Mouse (Mus musculus) cerebellum, postnatal 25 days (tissue): ENCODE data around the gene Skiv2l.
A peak's percentile ranks its signal among the peaks of the same experiment; 100 is the strongest.

Experiments used
- DNase-seq, 2 experiments: peaks; one replicate each; pipeline ENCODE4 v3.0.0; 2021; ENCODE audit warnings: mixed read lengths in 2 of 2

Skiv2l gene

GRCm38 (mm10) chr17:34849722-34850516 is at the start of gene Skiv2l, which contains the start of gene Nelfe:
TSS of gene Skiv2l (minus strand) at chr17:34850210.
TSS of gene Nelfe (plus strand) at chr17:34850391.
- DNase-seq: peak; percentile 98 to 99

DNA sequence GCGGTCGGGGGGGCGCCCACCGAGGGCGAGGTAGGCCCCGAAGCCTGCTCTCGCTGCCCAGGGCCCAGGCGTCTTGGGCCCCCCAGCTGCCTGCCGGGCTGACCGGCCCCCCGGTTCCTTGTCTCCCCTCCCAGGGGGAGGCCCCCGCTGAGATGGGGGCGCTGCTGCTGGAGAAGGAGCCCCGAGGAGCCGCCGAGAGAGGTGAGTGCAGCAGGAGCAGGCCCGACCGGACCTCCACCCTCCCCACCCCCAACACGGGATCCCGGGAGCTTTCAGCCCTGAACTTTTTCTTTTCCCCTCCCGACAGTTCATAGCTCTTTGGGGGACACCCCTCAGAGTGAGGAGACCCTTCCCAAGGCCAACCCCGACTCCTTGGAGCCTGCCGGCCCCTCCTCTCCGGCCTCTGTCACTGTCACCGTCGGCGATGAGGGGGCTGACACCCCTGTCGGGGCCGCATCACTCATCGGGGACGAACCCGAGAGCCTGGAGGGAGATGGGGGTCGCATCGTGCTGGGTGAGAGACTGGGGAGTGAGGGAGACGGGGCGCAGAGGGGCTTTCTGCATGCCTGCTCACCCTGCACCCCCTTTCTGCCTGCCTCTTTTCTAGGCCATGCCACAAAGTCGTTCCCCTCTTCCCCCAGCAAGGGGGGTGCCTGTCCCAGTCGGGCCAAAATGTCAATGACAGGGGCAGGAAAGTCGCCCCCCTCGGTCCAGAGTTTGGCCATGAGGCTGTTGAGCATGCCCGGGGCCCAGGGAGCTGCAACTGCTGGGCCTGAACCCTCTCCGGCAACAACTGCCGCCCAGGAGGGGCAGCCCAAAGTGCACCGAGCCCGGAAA is 49.3 kb upstream of the Skiv2l start:
- DNase-seq: peak; percentile 47 to 55

DNA sequence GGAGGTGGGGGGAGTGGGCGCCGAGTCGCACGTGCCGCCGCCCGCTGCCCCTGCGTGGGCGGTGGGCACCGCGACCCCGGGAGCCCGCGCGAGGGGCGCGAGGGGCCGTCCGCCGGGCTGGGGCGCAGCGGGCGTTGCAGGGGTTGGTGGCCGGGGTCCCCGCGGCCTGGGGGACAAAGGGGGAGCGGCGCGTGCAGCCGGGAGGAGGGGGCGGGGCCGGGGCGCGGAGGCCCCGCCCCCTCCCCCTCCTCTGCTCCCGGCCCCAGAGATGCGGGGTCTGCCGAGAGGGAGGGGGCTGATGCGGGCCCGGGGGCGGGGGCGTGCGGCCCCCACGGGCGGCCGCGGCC is 48.7 kb upstream of the Skiv2l start:
- peak in 1 of 2 experiments; percentile 58 for DNase-seq

- peak; percentile 88 to 91 for DNase-seq
Measured at GRCm38 (mm10) chr17:34898160-34898586, 48.2 kb upstream of the Skiv2l start, which contains the start of the genes C2 and Ehmt2. TSS of gene C2 (minus strand) at chr17:34898265. TSS of gene Ehmt2 (plus strand) at chr17:34898469.

DNA sequence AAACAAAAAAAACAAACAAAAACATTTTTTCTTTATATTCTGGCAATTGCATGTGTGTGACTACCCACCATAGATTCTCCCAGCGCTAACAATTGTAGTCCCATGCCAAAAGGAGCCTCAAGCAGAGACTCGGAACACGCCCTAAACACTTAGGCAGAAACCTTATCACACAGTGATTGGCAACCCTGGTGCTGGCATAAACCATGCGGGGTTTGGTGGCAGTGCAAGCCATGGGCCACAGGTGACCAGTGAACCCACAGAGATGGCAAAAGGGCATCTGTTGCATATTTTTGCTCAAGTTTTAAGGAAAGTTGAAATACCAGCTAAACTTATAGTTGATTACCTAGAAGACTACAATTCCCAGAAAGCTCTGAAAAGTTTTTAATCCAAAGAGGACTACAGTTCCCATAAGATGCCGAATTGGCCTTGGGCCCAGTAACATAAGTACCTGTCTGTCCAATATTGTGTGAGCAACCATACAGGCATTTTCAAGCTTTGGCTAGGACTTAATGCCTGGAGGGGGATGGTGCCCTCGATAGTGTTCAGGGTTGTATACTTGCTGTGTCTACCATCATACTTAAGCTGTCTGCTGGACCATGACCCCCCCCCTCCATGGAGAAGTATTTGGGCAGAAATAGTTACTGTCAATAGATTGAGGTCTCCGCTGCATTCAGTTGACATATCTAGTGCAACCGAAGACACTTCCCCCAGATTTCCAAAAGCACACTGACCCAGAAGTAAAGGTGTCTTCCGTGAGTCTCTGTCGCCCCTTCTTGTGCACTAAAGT is 47.6 kb upstream of the Skiv2l start:
- DNase-seq: peak; percentile 37 to 55

GRCm38 (mm10) chr17:34896366-34896765 is 46.4 kb upstream of the Skiv2l start:
- peak in 1 of 2 experiments; percentile 13 for DNase-seq

- DNase-seq: peak in 1 of 2 experiments; percentile 19
Measured at GRCm38 (mm10) chr17:34895724-34896123, 45.7 kb upstream of the Skiv2l start.

- DNase-seq: peak; percentile 61 to 75
Measured at GRCm38 (mm10) chr17:34894801-34895530, 45.0 kb upstream of the Skiv2l start.

GRCm38 (mm10) chr17:34894074-34894597 is 44.1 kb upstream of the Skiv2l start:
- DNase-seq: peak; percentile 95 to 98

DNA sequence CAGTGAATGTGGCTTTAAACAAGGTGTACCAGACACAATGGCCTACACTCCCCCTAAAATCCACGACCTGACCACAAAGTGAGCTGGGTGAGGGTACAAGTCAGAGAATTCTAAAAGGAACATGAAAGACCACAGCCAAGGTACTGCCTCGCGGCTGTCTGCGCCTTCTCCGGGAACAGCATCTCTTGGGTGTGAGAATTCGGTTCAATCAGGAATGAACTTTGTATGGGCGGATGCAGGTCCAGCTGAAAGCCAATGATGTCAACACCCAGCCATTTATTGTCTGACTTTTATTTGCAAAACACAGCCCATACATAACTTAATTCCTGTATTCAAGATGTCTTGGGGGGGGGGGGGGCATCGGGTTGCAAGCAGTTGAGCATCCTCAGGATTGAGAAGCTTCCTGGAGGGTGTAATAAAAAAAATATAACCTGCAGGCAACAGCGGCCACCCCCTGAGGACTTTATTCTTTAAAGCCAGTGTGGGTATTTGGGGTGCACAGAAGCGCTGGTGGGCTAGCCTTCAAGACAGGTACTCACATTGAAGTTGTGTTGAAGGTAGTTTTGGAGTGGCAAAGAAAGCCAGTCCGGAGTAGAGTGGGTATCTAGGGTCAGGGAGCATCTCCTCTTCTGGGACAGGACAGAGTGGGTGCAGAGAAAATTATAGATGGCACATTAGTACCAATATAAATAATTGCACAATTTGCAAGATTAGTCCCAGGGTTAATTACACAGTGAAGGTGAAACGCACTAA is 43.2 kb upstream of the Skiv2l start:
- DNase-seq: peak in 1 of 2 experiments; percentile 19

DNA sequence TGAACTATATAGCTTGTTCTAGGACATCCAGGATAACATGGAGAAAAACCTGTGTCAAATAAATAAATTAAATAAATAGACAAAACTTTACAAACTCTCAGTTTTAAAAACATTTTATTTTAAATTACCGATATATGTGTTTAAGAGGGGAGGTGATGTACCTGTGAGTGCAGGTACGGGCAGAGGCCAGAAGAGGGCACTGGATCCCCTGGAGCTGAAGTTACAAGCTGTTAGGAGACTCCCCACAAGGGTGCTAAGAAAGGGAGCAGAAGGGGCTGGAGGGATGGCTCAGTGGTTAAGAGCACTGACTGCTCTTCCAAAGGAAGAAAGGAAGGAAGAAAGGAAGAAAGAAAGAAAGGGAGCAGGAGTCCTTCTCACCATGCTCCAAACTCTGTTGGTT is 41.4 kb upstream of the Skiv2l start:
- DNase-seq: no peak

- no peak for DNase-seq
Measured at GRCm38 (mm10) chr17:34890074-34890743, 40.2 kb upstream of the Skiv2l start.

GRCm38 (mm10) chr17:34887942-34888341 is 37.9 kb upstream of the Skiv2l start:
- no peak for DNase-seq

GRCm38 (mm10) chr17:34885615-34886014 is 35.6 kb upstream of the Skiv2l start:
- DNase-seq: no peak

DNA sequence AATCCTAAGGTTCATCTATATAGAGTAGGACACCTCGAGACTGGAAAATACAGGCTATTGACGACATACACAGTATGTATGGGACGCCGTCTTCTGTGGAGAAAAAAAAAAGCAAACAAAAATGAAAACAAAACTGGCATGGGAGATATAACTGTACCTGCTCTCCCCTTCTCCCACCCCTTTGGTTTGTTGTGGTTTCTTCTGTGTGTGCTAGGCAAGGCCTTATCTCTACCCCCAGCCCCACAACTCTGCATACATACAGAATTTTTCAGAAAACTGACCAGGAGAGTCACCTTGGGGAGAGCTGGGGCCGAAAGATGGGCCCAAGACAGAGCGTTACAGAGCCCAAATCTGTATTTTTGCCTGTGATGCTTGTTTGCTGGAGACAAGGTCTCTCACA is 34.7 kb upstream of the Skiv2l start:
- no peak for DNase-seq

GRCm38 (mm10) chr17:34883332-34883731 is 33.3 kb upstream of the Skiv2l start:
- no peak for DNase-seq

DNA sequence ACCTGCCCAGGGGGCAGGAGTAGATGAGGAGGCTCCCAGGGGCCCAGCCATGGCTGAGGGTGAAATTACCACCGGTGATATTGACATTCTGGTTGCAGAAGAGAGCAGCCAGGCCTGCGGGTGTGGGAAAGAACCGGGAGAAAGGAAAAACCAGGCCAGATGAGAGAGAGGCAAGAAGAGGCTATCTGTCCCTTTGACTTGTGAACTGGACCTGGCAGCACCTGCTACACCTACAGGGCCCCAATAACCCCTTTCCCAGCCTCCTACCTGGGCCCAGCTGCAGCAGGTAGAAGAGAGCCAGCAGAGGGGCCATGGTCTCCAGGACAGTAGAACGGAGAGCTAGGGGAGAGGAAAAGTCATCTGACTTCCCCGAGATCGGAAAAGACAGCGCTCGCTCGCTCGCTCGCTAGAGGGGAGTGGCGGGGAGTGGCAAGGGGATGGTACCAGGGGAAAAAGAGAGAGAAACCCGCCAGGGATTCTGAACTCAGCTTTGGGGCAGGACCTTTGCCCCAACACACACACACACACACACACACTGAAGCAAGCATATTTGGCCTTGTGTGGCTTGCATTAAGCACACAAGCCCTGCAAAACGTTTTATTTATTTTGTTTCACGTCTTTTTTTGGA is 31.8 kb upstream of the Skiv2l start, which contains the start of gene Gm20547:
TSS of gene Gm20547 (minus strand) at position 360 of the 628 bp plus-strand sequence.
- no peak for DNase-seq

DNA sequence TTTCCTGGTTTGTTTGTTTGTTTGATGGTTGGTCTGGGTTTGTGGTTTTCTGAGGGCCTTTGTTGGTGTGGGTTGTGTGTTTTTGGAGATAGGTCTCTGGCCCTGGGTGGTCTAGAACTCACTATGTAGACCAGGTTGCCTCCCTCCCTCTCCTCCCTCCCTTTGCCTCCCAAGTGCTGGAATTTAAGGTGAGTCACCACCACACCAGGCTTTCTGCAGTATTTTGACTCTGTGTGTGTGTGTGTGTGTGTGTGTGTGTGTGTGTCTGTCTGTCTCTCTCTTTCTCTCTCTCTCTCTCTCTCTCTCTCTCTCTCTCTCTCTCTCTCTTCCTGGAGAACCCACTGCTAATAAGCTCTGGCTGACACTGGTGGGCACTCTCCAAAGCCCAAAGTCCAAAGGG is 31.2 kb upstream of the Skiv2l start:
- DNase-seq: no peak

DNA sequence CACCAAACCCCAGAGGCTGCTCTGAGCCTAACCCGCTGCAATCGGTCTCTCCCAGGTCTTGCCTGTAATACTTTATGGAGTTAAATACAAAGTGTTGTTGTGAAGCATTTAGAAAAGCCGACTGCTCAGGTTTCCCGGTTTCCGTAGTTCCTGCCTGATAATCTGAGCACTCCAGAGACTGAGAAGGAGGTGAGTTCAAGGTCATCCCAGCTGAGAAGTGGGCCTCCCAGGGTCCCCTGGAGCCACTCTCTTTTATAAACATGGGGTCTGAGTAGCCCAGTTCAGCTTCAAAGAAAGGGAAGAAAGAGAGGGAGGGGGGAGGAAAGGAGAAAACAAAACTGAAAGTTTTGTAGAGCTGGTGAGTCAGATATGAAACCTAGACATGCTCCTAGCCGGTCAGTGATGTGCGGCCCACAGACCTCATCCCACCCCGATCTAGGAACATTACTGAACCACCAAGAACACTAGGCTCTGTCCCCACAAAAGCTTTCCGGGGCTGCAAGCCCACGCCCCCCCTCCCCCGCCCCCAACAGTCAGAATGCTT is 29.4 kb upstream of the Skiv2l start, which contains the start of gene Zbtb12:
TSS of gene Zbtb12 (plus strand) at position 148 of the 544 bp plus-strand sequence.
- DNase-seq: no peak
